Mouse (Mus musculus): ENCODE results near the gene Tbxas1. TPM values are rescaled to one million over a fixed set of nuclear protein-coding genes. Genes with fewer than 3 reads are reported as not detected.

The Tbxas1 gene
- polyA plus RNA-seq, 1 experiment from 2014 or later = 1.8 TPM

DNA sequence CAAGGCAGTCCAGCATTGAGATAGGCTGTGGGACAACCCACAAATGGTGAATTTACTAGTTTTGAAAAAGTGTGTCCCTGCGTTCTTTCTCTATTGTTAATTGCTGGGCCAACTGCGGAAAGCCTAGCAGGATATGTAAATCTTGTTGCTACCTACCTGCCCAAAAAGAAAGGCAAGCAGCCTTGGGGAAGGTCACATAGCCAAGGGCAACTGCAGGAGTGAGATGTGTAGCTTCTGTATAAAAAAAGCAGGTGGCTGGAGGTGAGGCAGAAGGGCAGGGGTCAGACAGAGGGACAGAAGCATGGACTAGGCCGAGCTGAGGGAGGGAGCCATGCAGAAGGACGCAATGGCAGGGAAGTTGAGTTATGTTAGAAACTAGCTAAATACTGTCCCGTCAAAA, 257.4 kb downstream of the Tbxas1 start:
- Histone ChIP-seq H3K27ac (no peak overlapping the region), H3K4me3 (replicated peaks) (no peak overlapping the region), H3K27me3 (no peaks in the 10 kb centered on the region), H3K36me3 (replicated peaks) (peaks cover 18% of the 10 kb centered on the region), H3K4me2 (no peak overlapping the region), H3K4me1 (no peaks in the 10 kb centered on the region), H3K9me3 (0 out of 2 replicates have a peak, but pooled peaks cover 1% of the 10 kb centered on the region), H3K9ac (no peak overlapping the region)
- no peak for ATAC-seq (ENCODE audit: low FRiP score)
- WGBS = 65% methylated on average over 5 of the region's 5 CpGs

Other genes starting within 250 kb of the Tbxas1 start
- not detected in 2 replicates for gene Klrg2, start 238.2 kb upstream of the Tbxas1 start, polyA plus RNA-seq (2016; fragmentation: Nextera tagmentation; extraction: Ambion mirVana)
- 1.3 and 2.2 TPM in 2 replicates for gene Clec2l, start 212.3 kb upstream of the Tbxas1 start, polyA plus RNA-seq (2016; fragmentation: Nextera tagmentation; extraction: Ambion mirVana)
- 36.6 and 37.2 TPM in 2 replicates for gene Hipk2, start 761 bp downstream of the Tbxas1 start, polyA plus RNA-seq (2016; fragmentation: Nextera tagmentation; extraction: Ambion mirVana)
- 3.1 and 3.6 TPM in 2 replicates for gene Parp12, start 242.9 kb downstream of the Tbxas1 start, polyA plus RNA-seq (2016; fragmentation: Nextera tagmentation; extraction: Ambion mirVana)